Mouse (Mus musculus): ENCODE results near the gene Ywhae. TPM values are rescaled to one million over a fixed set of nuclear protein-coding genes. Genes with fewer than 3 reads are reported as not detected.

Gene Ywhae
- polyA plus RNA-seq, 1 experiment from 2014 or later = 218 TPM

- Histone ChIP-seq H3K4me1 (replicated peaks) (peaks cover 5% of the 10 kb centered on the region), H3K4me2 (peak overlapping the region; percentile 51), H3K4me3 (replicated peaks) (peak overlapping the region; percentile 37), H3K9me3 (replicated peaks) (no peaks in the 10 kb centered on the region), H3K27me3 (peaks cover 75% of the 10 kb centered on the region), H3K36me3 (replicated peaks) (no peaks in the 10 kb centered on the region), H3K27ac (replicated peaks) (no peak overlapping the region), H3K9ac (no peak overlapping the region)
- no peak for ATAC-seq (ENCODE audit: insufficient read depth)
- WGBS (ENCODE audit: insufficient replicate concordance) = 6% methylated on average over 45 of the region's 45 CpGs
Observed at GRCm38 (mm10) chr11:75794602-75795320, 62.1 kb downstream of the Ywhae start.

GRCm38 (mm10) chr11:75795321-75795636 is 62.6 kb downstream of the Ywhae start:
- WGBS (ENCODE audit: insufficient replicate concordance) = 4% methylated on average over 42 of the region's 42 CpGs
- Histone ChIP-seq H3K4me3 (replicated peaks) (peak overlapping the region; percentile 37), H3K36me3 (replicated peaks) (no peaks in the 10 kb centered on the region), H3K9me3 (replicated peaks) (no peaks in the 10 kb centered on the region), H3K4me2 (peak overlapping the region; percentile 51), H3K4me1 (replicated peaks) (peaks cover 5% of the 10 kb centered on the region), H3K9ac (no peak overlapping the region), H3K27me3 (peaks cover 74% of the 10 kb centered on the region), H3K27ac (replicated peaks) (no peak overlapping the region)
- ATAC-seq (ENCODE audit: insufficient read depth) = no peak

- Histone ChIP-seq H3K4me3 (replicated peaks) (peak within 1 kb of the TSS; percentile 37), H3K36me3 (replicated peaks) (no peaks in the 10 kb centered on the region), H3K27me3 (peaks cover 73% of the 10 kb centered on the region), H3K9ac (no peak within 1 kb of the TSS), H3K27ac (replicated peaks) (no peak within 1 kb of the TSS), H3K4me1 (replicated peaks) (peaks cover 5% of the 10 kb centered on the region), H3K9me3 (replicated peaks) (no peaks in the 10 kb centered on the region), H3K4me2 (peak within 1 kb of the TSS; percentile 51)
- 5% methylated on average over 37 of the region's 37 CpGs for WGBS (ENCODE audit: insufficient replicate concordance)
- no peak for ATAC-seq (ENCODE audit: insufficient read depth)
Observed at GRCm38 (mm10) chr11:75796029-75796445, 63.4 kb downstream of the Ywhae start, which contains the start of gene Doc2b. Gene Doc2b, minus strand, starts transcription at chr11:75796049.

GRCm38 (mm10) chr11:75796536-75797246 is 64.0 kb downstream of the Ywhae start:
- 60% methylated on average over 13 of the region's 13 CpGs for WGBS (ENCODE audit: insufficient replicate concordance)
- no peak overlapping the region for H3K4me3 ChIP-seq (replicated peaks)
- H3K27me3 ChIP-seq = peaks cover 69% of the 10 kb centered on the region
- H3K27ac ChIP-seq (replicated peaks) = no peak overlapping the region
- no peak overlapping the region for H3K4me2 ChIP-seq
- H3K4me1 ChIP-seq (replicated peaks) = peaks cover 5% of the 10 kb centered on the region
- H3K9ac ChIP-seq = no peak overlapping the region
- ATAC-seq (ENCODE audit: insufficient read depth) = no peak
- no peaks in the 10 kb centered on the region for H3K9me3 ChIP-seq (replicated peaks)
- H3K36me3 ChIP-seq (replicated peaks) = no peaks in the 10 kb centered on the region

GRCm38 (mm10) chr11:75801369-75801768 is 68.7 kb downstream of the Ywhae start:
- ATAC-seq (ENCODE audit: insufficient read depth) = no peak
- H3K9ac ChIP-seq = no peak overlapping the region
- peaks cover 26% of the 10 kb centered on the region for H3K27me3 ChIP-seq
- no peaks in the 10 kb centered on the region for H3K36me3 ChIP-seq (replicated peaks)
- WGBS (ENCODE audit: insufficient replicate concordance) = 63% methylated on average over 4 of the region's 4 CpGs
- no peak overlapping the region for H3K4me3 ChIP-seq (replicated peaks)
- no peak overlapping the region for H3K4me2 ChIP-seq
- no peaks in the 10 kb centered on the region for H3K4me1 ChIP-seq (replicated peaks)
- H3K9me3 ChIP-seq (replicated peaks) = no peaks in the 10 kb centered on the region
- no peak overlapping the region for H3K27ac ChIP-seq (replicated peaks)

- WGBS (ENCODE audit: insufficient replicate concordance) = 68% methylated on average over 7 of the region's 7 CpGs
- Histone ChIP-seq H3K27me3 (peaks cover 20% of the 10 kb centered on the region), H3K4me1 (replicated peaks) (no peaks in the 10 kb centered on the region), H3K4me3 (replicated peaks) (no peak overlapping the region), H3K9ac (no peak overlapping the region), H3K27ac (replicated peaks) (no peak overlapping the region), H3K9me3 (replicated peaks) (no peaks in the 10 kb centered on the region), H3K36me3 (replicated peaks) (no peaks in the 10 kb centered on the region), H3K4me2 (no peak overlapping the region)
- ATAC-seq (ENCODE audit: insufficient read depth) = no peak
Observed at GRCm38 (mm10) chr11:75801771-75802550, 69.3 kb downstream of the Ywhae start.

GRCm38 (mm10) chr11:75807486-75807885 is 74.8 kb downstream of the Ywhae start:
- no peaks in the 10 kb centered on the region for H3K4me1 ChIP-seq (replicated peaks)
- no peaks in the 10 kb centered on the region for H3K9me3 ChIP-seq (replicated peaks)
- no peaks in the 10 kb centered on the region for H3K36me3 ChIP-seq (replicated peaks)
- no peaks in the 10 kb centered on the region for H3K27me3 ChIP-seq
- no peak for ATAC-seq (ENCODE audit: insufficient read depth)
- H3K4me2 ChIP-seq = no peak overlapping the region
- WGBS (ENCODE audit: insufficient replicate concordance) = 40% methylated on average over 5 of the region's 5 CpGs
- no peak overlapping the region for H3K27ac ChIP-seq (replicated peaks)
- no peak overlapping the region for H3K9ac ChIP-seq
- H3K4me3 ChIP-seq (replicated peaks) = no peak overlapping the region

GRCm38 (mm10) chr11:75810526-75810925 is 77.9 kb downstream of the Ywhae start:
- no peak for ATAC-seq (ENCODE audit: insufficient read depth)
- no peaks in the 10 kb centered on the region for H3K27me3 ChIP-seq
- no peak overlapping the region for H3K4me2 ChIP-seq
- no peak overlapping the region for H3K27ac ChIP-seq (replicated peaks)
- H3K4me1 ChIP-seq (replicated peaks) = no peaks in the 10 kb centered on the region
- WGBS (ENCODE audit: insufficient replicate concordance) = 61% methylated on average over 3 of the region's 3 CpGs
- H3K36me3 ChIP-seq (replicated peaks) = no peaks in the 10 kb centered on the region
- H3K4me3 ChIP-seq (replicated peaks) = no peak overlapping the region
- no peaks in the 10 kb centered on the region for H3K9me3 ChIP-seq (replicated peaks)
- H3K9ac ChIP-seq = no peak overlapping the region

- Histone ChIP-seq H3K9me3 (replicated peaks) (no peaks in the 10 kb centered on the region), H3K4me1 (replicated peaks) (no peaks in the 10 kb centered on the region), H3K4me2 (no peak overlapping the region), H3K27ac (replicated peaks) (no peak overlapping the region), H3K27me3 (no peaks in the 10 kb centered on the region), H3K9ac (no peak overlapping the region), H3K4me3 (replicated peaks) (no peak overlapping the region), H3K36me3 (replicated peaks) (no peaks in the 10 kb centered on the region)
- 0 out of 2 replicates have a peak, but pooled peaks have one; percentile 37 for ATAC-seq (ENCODE audit: insufficient read depth)
- WGBS (ENCODE audit: insufficient replicate concordance) = 42% methylated on average over 3 of the region's 3 CpGs
Observed at GRCm38 (mm10) chr11:75811900-75812299, 79.2 kb downstream of the Ywhae start.

GRCm38 (mm10) chr11:75813085-75813484 is 80.4 kb downstream of the Ywhae start:
- 62% methylated on average over 10 of the region's 10 CpGs for WGBS (ENCODE audit: insufficient replicate concordance)
- Histone ChIP-seq H3K4me2 (no peak overlapping the region), H3K9me3 (replicated peaks) (no peaks in the 10 kb centered on the region), H3K9ac (no peak overlapping the region), H3K4me3 (replicated peaks) (no peak overlapping the region), H3K36me3 (replicated peaks) (no peaks in the 10 kb centered on the region), H3K27ac (replicated peaks) (no peak overlapping the region), H3K4me1 (replicated peaks) (no peaks in the 10 kb centered on the region), H3K27me3 (no peaks in the 10 kb centered on the region; the same call in 1 of the 2 replicates)
- ATAC-seq (ENCODE audit: insufficient read depth) = no peak
